Comparison of ENCODE assay signal across 7 mouse cellular contexts in the genomic region with DNA sequence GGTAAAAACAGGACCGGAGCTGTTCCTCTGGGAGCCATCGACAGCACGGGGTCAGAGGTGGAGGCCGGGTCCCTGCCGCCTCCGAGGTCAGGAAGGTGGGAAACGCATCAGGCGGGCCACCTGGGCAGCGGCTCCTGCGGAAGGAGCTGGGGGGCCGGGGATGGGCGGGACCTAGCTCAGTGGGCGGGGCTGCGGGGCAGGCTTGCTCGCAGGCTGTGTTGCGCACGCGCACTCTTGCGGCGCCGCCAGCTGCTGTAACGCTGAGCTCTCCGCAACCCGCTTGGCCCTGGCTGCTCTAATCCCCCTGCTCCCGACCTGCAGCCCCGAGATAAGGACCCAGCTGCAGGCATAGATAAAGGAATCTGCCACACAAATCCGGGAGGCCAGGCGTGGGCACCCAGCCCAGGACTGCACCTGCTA. TPM values are rescaled to one million over a fixed set of nuclear protein-coding genes. Genes with fewer than 3 reads are reported as not detected.
A peak's percentile ranks its signal among the peaks of the same experiment; 100 is the strongest.
DNase-seq lines count a peak whose midpoint lies in the region; ATAC-seq lines count a peak whose summit lies in the region.

No protein-coding gene starts in this region.

- H3K4me2 ChIP-seq in intestine, embryonic 16.5 days (ENCODE audit: low read depth, low read length), result peak overlapping the region; percentile 79
- peak overlapping the region; percentile 69 for H3K4me2 ChIP-seq in midbrain, embryonic 12.5 days (replicated peaks)

- H3K9ac ChIP-seq in intestine, embryonic 16.5 days (ENCODE audit: low read depth, low read length), result peak overlapping the region; percentile 79
- peak overlapping the region; percentile 60 for H3K9ac ChIP-seq in midbrain, embryonic 12.5 days (replicated peaks)

- no peaks in the 10 kb centered on the region for H3K27me3 ChIP-seq in intestine, embryonic 16.5 days (replicated peaks; ENCODE audit: control insufficient read depth, insufficient read depth, low read length)
- H3K27me3 ChIP-seq in limb, embryonic 10.5 days (ENCODE audit: low read depth, poor library complexity, severe bottlenecking), result peaks cover 13% of the 10 kb centered on the region
- H3K27me3 ChIP-seq in midbrain, embryonic 12.5 days, result peaks cover 44% of the 10 kb centered on the region

- H3K36me3 ChIP-seq in intestine, embryonic 16.5 days (ENCODE audit: control insufficient read depth, insufficient read depth, low read length), result peaks cover 7% of the 10 kb centered on the region; the same call in 1 of the 2 replicates
- peaks cover 7% of the 10 kb centered on the region for H3K36me3 ChIP-seq in limb, embryonic 10.5 days
- H3K36me3 ChIP-seq in midbrain, embryonic 12.5 days, result peaks cover 5% of the 10 kb centered on the region

- peak; percentile 42 for ATAC-seq in intestine, embryonic 16.5 days
- ATAC-seq in midbrain, embryonic 12.5 days (ENCODE audit: low FRiP score, low read depth), result peak; percentile 44

- peaks cover 33% of the 10 kb centered on the region for H3K4me1 ChIP-seq in intestine, embryonic 16.5 days (ENCODE audit: control insufficient read depth, insufficient read depth, low read length)
- peaks cover 82% of the 10 kb centered on the region for H3K4me1 ChIP-seq in limb, embryonic 10.5 days
- H3K4me1 ChIP-seq in midbrain, embryonic 12.5 days, result peaks cover 38% of the 10 kb centered on the region

- no peaks in the 10 kb centered on the region for H3K9me3 ChIP-seq in intestine, embryonic 16.5 days (ENCODE audit: control insufficient read depth, low read length)
- H3K9me3 ChIP-seq in limb, embryonic 10.5 days (replicated peaks), result no peaks in the 10 kb centered on the region
- H3K9me3 ChIP-seq in midbrain, embryonic 12.5 days, result no peaks in the 10 kb centered on the region

- peak overlapping the region; percentile 78 for H3K27ac ChIP-seq in intestine, embryonic 16.5 days (ENCODE audit: low read length)
- H3K27ac ChIP-seq in limb, embryonic 10.5 days, result peak overlapping the region; percentile 85
- H3K27ac ChIP-seq in midbrain, embryonic 12.5 days (replicated peaks), result peak overlapping the region; percentile 95

- under 1% methylated on average over 28 of the region's 28 CpGs for WGBS in intestine, embryonic 16.5 days
- WGBS in limb, embryonic 10.5 days, result 0% methylated on average over 25 of the region's 28 CpGs
- under 1% methylated on average over 28 of the region's 28 CpGs for WGBS in midbrain, embryonic 12.5 days

- intact Hi-C loops in gastrocnemius, postnatal 36 days (cut with DNase I), result loop anchor here (10.0 kb wide), 1 partner anchor 513 kb away; a partner anchor contains a TSS

- H3K4me3 ChIP-seq in intestine, embryonic 16.5 days (ENCODE audit: low read length), result peak overlapping the region; percentile 62
- peak overlapping the region; percentile 56 for H3K4me3 ChIP-seq in limb, embryonic 10.5 days
- H3K4me3 ChIP-seq in midbrain, embryonic 12.5 days, result peak overlapping the region; percentile 50

- DNase-seq in adrenal gland, postnatal 10 days, result peak; percentile 94
- peak; percentile 96 for DNase-seq in embryo, embryonic 11 days
- peak; percentile 76 to 79 for DNase-seq in gastrocnemius, postnatal 36 days
- DNase-seq in limb, embryonic 10.5 days (ENCODE audit: low spot score), result peak; percentile 95
- peak; percentile 80 for DNase-seq in spleen, adult 12 weeks (ENCODE audit: low spot score)

RNA-seq across cellular contexts. Expression of a gene that starts 2.6 kb away (rescaled TPM):
- total RNA-seq in adrenal gland, postnatal 10 days (2021), result 10 to 100 TPM; 27.6 to 34.5 TPM
- total RNA-seq in gastrocnemius, postnatal 36 days (2021), result 10 to 100 TPM; 13.4 to 16.1 TPM
- polyA plus RNA-seq in intestine, embryonic 16.5 days (2015; fragmentation: Nextera tagmentation; extraction: Ambion mirVana), result 37.6 and 40.0 TPM in 2 replicates
- polyA plus RNA-seq in limb, embryonic 10.5 days (2016; fragmentation: Nextera tagmentation; extraction: Ambion mirVana), result 46.0 and 50.3 TPM in 2 replicates
- 48.7 and 53.9 TPM in 2 replicates for polyA plus RNA-seq in midbrain, embryonic 12.5 days (2016; fragmentation: Nextera tagmentation; extraction: Ambion mirVana)

RNA-seq across cellular contexts. Expression of a gene that starts 4.7 kb away (rescaled TPM):
- total RNA-seq in adrenal gland, postnatal 10 days (2021), result 1 to 10 TPM; 5.9 to 6.3 TPM
- 1 to 10 TPM; 4.1 to 5.0 TPM for total RNA-seq in gastrocnemius, postnatal 36 days (2021)
- 7.0 and 7.9 TPM in 2 replicates for polyA plus RNA-seq in intestine, embryonic 16.5 days (2015; fragmentation: Nextera tagmentation; extraction: Ambion mirVana)
- polyA plus RNA-seq in limb, embryonic 10.5 days (2016; fragmentation: Nextera tagmentation; extraction: Ambion mirVana), result 10.8 and 12.7 TPM in 2 replicates
- polyA plus RNA-seq in midbrain, embryonic 12.5 days (2016; fragmentation: Nextera tagmentation; extraction: Ambion mirVana), result 6.7 and 8.8 TPM in 2 replicates

RNA-seq across cellular contexts. Expression of a gene that starts 8.0 kb away (rescaled TPM):
- under 1 TPM; 0.27 to 0.42 TPM for total RNA-seq in adrenal gland, postnatal 10 days (2021)
- under 1 TPM in 1 of 2 experiments, not detected in 1; 0.12 TPM for total RNA-seq in gastrocnemius, postnatal 36 days (2021)
- polyA plus RNA-seq in intestine, embryonic 16.5 days (2015; fragmentation: Nextera tagmentation; extraction: Ambion mirVana), result 0.84 and 1.6 TPM in 2 replicates
- polyA plus RNA-seq in limb, embryonic 10.5 days (2016; fragmentation: Nextera tagmentation; extraction: Ambion mirVana), result 1.5 and 2.2 TPM in 2 replicates
- polyA plus RNA-seq in midbrain, embryonic 12.5 days (2016; fragmentation: Nextera tagmentation; extraction: Ambion mirVana), result 2.0 TPM in 2 replicates

RNA-seq across cellular contexts. Expression of a gene that starts 44.2 kb away (rescaled TPM):
- total RNA-seq in adrenal gland, postnatal 10 days (2021), result 10 to 100 TPM; 16.8 to 24.2 TPM
- total RNA-seq in gastrocnemius, postnatal 36 days (2021), result 1 to 10 TPM; 3.3 to 3.4 TPM
- 15.7 and 16.6 TPM in 2 replicates for polyA plus RNA-seq in intestine, embryonic 16.5 days (2015; fragmentation: Nextera tagmentation; extraction: Ambion mirVana)
- 12.8 and 15.5 TPM in 2 replicates for polyA plus RNA-seq in limb, embryonic 10.5 days (2016; fragmentation: Nextera tagmentation; extraction: Ambion mirVana)
- 15.4 and 18.2 TPM in 2 replicates for polyA plus RNA-seq in midbrain, embryonic 12.5 days (2016; fragmentation: Nextera tagmentation; extraction: Ambion mirVana)

RNA-seq across cellular contexts. Expression of a gene that starts 44.4 kb away (rescaled TPM):
- total RNA-seq in adrenal gland, postnatal 10 days (2021), result 100 to 1,000 TPM; 432 to 465 TPM
- 100 to 1,000 TPM; 425 to 470 TPM for total RNA-seq in gastrocnemius, postnatal 36 days (2021)
- 527 and 530 TPM in 2 replicates for polyA plus RNA-seq in intestine, embryonic 16.5 days (2015; fragmentation: Nextera tagmentation; extraction: Ambion mirVana)
- 425 and 437 TPM in 2 replicates for polyA plus RNA-seq in limb, embryonic 10.5 days (2016; fragmentation: Nextera tagmentation; extraction: Ambion mirVana)
- polyA plus RNA-seq in midbrain, embryonic 12.5 days (2016; fragmentation: Nextera tagmentation; extraction: Ambion mirVana), result 325 and 338 TPM in 2 replicates

Comparison
In these comparisons a context has a peak if more than half of its experiments do, and no peak if none do; other contexts are left out.
1. Peak in every context shown above with its lines: DNase-seq, ATAC-seq, H3K4me3 ChIP-seq and H3K27ac ChIP-seq.